Mouse (Mus musculus): Measurements from ENCODE around the gene Nova2. TPM values are rescaled to one million over a fixed set of nuclear protein-coding genes. Genes with fewer than 3 reads are reported as not detected.
A peak's percentile ranks its signal among the peaks of the same experiment; 100 is the strongest.

Gene Nova2
- polyA plus RNA-seq, 1 experiment from 2014 or later: 18.6 TPM

GRCm38 (mm10) chr7:18962171-18962792 lies 36.6 kb downstream of the Nova2 start:
- no peaks in the 10 kb centered on the region for H3K9me3 ChIP-seq
- H3K36me3 ChIP-seq: peaks cover 25% of the 10 kb centered on the region
- WGBS: 1% methylated on average over 17 of the region's 17 CpGs
- H3K4me1 ChIP-seq (replicated peaks): peaks cover 78% of the 10 kb centered on the region
- no peak for ATAC-seq
- H3K4me2 ChIP-seq (replicated peaks): peak overlapping the region; percentile 63
- H3K27ac ChIP-seq: peak overlapping the region; percentile 60
- H3K27me3 ChIP-seq: no peaks in the 10 kb centered on the region
- H3K4me3 ChIP-seq (replicated peaks): peak overlapping the region; percentile 34
- peak overlapping the region; percentile 56 for H3K9ac ChIP-seq (replicated peaks)

GRCm38 (mm10) chr7:18962795-18963194 lies 37.1 kb downstream of the Nova2 start:
- peak overlapping the region; percentile 60 for H3K27ac ChIP-seq
- peak overlapping the region; percentile 34 for H3K4me3 ChIP-seq (replicated peaks)
- H3K9ac ChIP-seq (replicated peaks): peak overlapping the region; percentile 56
- ATAC-seq: peak; percentile 16; the same call in 1 of the 2 replicates
- H3K4me1 ChIP-seq (replicated peaks): peaks cover 77% of the 10 kb centered on the region
- H3K4me2 ChIP-seq (replicated peaks): peak overlapping the region; percentile 63
- H3K36me3 ChIP-seq: peaks cover 20% of the 10 kb centered on the region
- H3K9me3 ChIP-seq: no peaks in the 10 kb centered on the region
- WGBS: 1% methylated on average over 20 of the region's 20 CpGs
- no peaks in the 10 kb centered on the region for H3K27me3 ChIP-seq

GRCm38 (mm10) chr7:18963294-18963843 lies 37.7 kb downstream of the Nova2 start:
- peak overlapping the region; percentile 63 for H3K4me2 ChIP-seq (replicated peaks)
- no peaks in the 10 kb centered on the region for H3K27me3 ChIP-seq
- peak overlapping the region; percentile 34 for H3K4me3 ChIP-seq (replicated peaks)
- no peak for ATAC-seq
- H3K9me3 ChIP-seq: no peaks in the 10 kb centered on the region
- peaks cover 73% of the 10 kb centered on the region for H3K4me1 ChIP-seq (replicated peaks)
- H3K36me3 ChIP-seq: peaks cover 15% of the 10 kb centered on the region
- 3% methylated on average over 19 of the region's 19 CpGs for WGBS
- H3K27ac ChIP-seq: no peak overlapping the region
- peak overlapping the region; percentile 37; the same call in 1 of the 2 replicates for H3K9ac ChIP-seq (replicated peaks)

- Histone ChIP-seq H3K27ac (0 out of 2 replicates have a peak overlapping the region, but pooled peaks have one; percentile 3), H3K27me3 (no peaks in the 10 kb centered on the region), H3K4me1 (replicated peaks) (peaks cover 56% of the 10 kb centered on the region), H3K4me2 (replicated peaks) (no peak overlapping the region), H3K9ac (replicated peaks) (no peak overlapping the region), H3K36me3 (peaks cover 6% of the 10 kb centered on the region; the same call in 1 of the 2 replicates), H3K9me3 (no peaks in the 10 kb centered on the region), H3K4me3 (replicated peaks) (no peak overlapping the region)
- no peak for ATAC-seq
- WGBS: 80% methylated on average over 5 of the region's 5 CpGs
Measured at GRCm38 (mm10) chr7:18965312-18965711, 39.6 kb downstream of the Nova2 start.

- peak; percentile 60 for ATAC-seq
- Histone ChIP-seq H3K4me3 (replicated peaks) (no peak overlapping the region), H3K4me2 (replicated peaks) (no peak overlapping the region), H3K27me3 (no peaks in the 10 kb centered on the region), H3K36me3 (0 out of 2 replicates have a peak, but pooled peaks cover 3% of the 10 kb centered on the region), H3K4me1 (replicated peaks) (peaks cover 33% of the 10 kb centered on the region), H3K27ac (no peak overlapping the region), H3K9ac (replicated peaks) (no peak overlapping the region), H3K9me3 (0 out of 2 replicates have a peak, but pooled peaks cover 4% of the 10 kb centered on the region)
- WGBS: 15% methylated on average over 8 of the region's 8 CpGs
Measured at GRCm38 (mm10) chr7:18967603-18968002, 41.9 kb downstream of the Nova2 start.

GRCm38 (mm10) chr7:18970956-18971355 lies 45.3 kb downstream of the Nova2 start:
- Histone ChIP-seq H3K9ac (replicated peaks) (no peak overlapping the region), H3K27ac (no peak overlapping the region), H3K36me3 (0 out of 2 replicates have a peak, but pooled peaks cover 2% of the 10 kb centered on the region), H3K9me3 (0 out of 2 replicates have a peak, but pooled peaks cover 4% of the 10 kb centered on the region), H3K4me2 (replicated peaks) (no peak overlapping the region), H3K27me3 (no peaks in the 10 kb centered on the region), H3K4me3 (replicated peaks) (no peak overlapping the region), H3K4me1 (replicated peaks) (peaks cover 5% of the 10 kb centered on the region; the same call in 1 of the 2 replicates)
- ATAC-seq: no peak
- 94% methylated on average over 3 of the region's 3 CpGs for WGBS

- Histone ChIP-seq H3K9me3 (no peaks in the 10 kb centered on the region), H3K9ac (replicated peaks) (no peak overlapping the region), H3K36me3 (no peaks in the 10 kb centered on the region), H3K27ac (no peak overlapping the region), H3K27me3 (no peaks in the 10 kb centered on the region), H3K4me2 (replicated peaks) (no peak overlapping the region), H3K4me1 (replicated peaks) (no peaks in the 10 kb centered on the region), H3K4me3 (replicated peaks) (no peak overlapping the region)
- 95% methylated on average over 9 of the region's 9 CpGs for WGBS
- ATAC-seq: no peak
Measured at GRCm38 (mm10) chr7:18978381-18978780, 52.7 kb downstream of the Nova2 start.

- peaks cover 9% of the 10 kb centered on the region for H3K4me1 ChIP-seq (replicated peaks)
- H3K27me3 ChIP-seq: no peaks in the 10 kb centered on the region
- no peak overlapping the region for H3K27ac ChIP-seq
- ATAC-seq: no peak
- 72% methylated on average over 2 of the region's 2 CpGs for WGBS
- no peaks in the 10 kb centered on the region for H3K9me3 ChIP-seq
- no peak overlapping the region for H3K4me3 ChIP-seq (replicated peaks)
- H3K36me3 ChIP-seq: no peaks in the 10 kb centered on the region
- no peak overlapping the region for H3K4me2 ChIP-seq (replicated peaks)
- H3K9ac ChIP-seq (replicated peaks): no peak overlapping the region
Measured at GRCm38 (mm10) chr7:18986503-18986902, 60.8 kb downstream of the Nova2 start.

GRCm38 (mm10) chr7:18987100-18987499 lies 61.4 kb downstream of the Nova2 start, which contains the start of gene Nanos2:
Nanos2 (plus strand) TSS chr7:18987400.
- WGBS: 69% methylated on average over 2 of the region's 2 CpGs
- Histone ChIP-seq H3K4me1 (replicated peaks) (peaks cover 15% of the 10 kb centered on the region), H3K36me3 (no peaks in the 10 kb centered on the region), H3K4me3 (replicated peaks) (no peak within 1 kb of the TSS), H3K27ac (no peak within 1 kb of the TSS), H3K27me3 (0 out of 2 replicates have a peak, but pooled peaks cover 4% of the 10 kb centered on the region), H3K9ac (replicated peaks) (no peak within 1 kb of the TSS), H3K9me3 (no peaks in the 10 kb centered on the region), H3K4me2 (replicated peaks) (no peak within 1 kb of the TSS)
- no peak for ATAC-seq

- no peak for ATAC-seq
- Histone ChIP-seq H3K9ac (replicated peaks) (no peak overlapping the region), H3K9me3 (no peaks in the 10 kb centered on the region), H3K4me2 (replicated peaks) (no peak overlapping the region), H3K27ac (no peak overlapping the region), H3K4me1 (replicated peaks) (peaks cover 22% of the 10 kb centered on the region), H3K36me3 (no peaks in the 10 kb centered on the region), H3K27me3 (peaks cover 10% of the 10 kb centered on the region), H3K4me3 (replicated peaks) (no peak overlapping the region)
- 75% methylated on average over 13 of the region's 13 CpGs for WGBS
Measured at GRCm38 (mm10) chr7:18987747-18988146, 62.1 kb downstream of the Nova2 start.

- H3K9ac ChIP-seq (replicated peaks): no peak overlapping the region
- no peak overlapping the region for H3K4me3 ChIP-seq (replicated peaks)
- H3K27ac ChIP-seq: no peak overlapping the region
- H3K9me3 ChIP-seq: no peaks in the 10 kb centered on the region
- H3K4me2 ChIP-seq (replicated peaks): no peak overlapping the region
- H3K4me1 ChIP-seq (replicated peaks): peaks cover 32% of the 10 kb centered on the region
- H3K36me3 ChIP-seq: no peaks in the 10 kb centered on the region; the same call in 1 of the 2 replicates
- no peak for ATAC-seq
- peaks cover 20% of the 10 kb centered on the region for H3K27me3 ChIP-seq
- 75% methylated on average over 6 of the region's 6 CpGs for WGBS
Measured at GRCm38 (mm10) chr7:18988780-18989179, 63.1 kb downstream of the Nova2 start.

- Histone ChIP-seq H3K27me3 (peaks cover 21% of the 10 kb centered on the region), H3K9me3 (no peaks in the 10 kb centered on the region), H3K36me3 (no peaks in the 10 kb centered on the region; the same call in 1 of the 2 replicates), H3K4me1 (replicated peaks) (peaks cover 42% of the 10 kb centered on the region), H3K4me2 (replicated peaks) (peak overlapping the region; percentile 82), H3K27ac (peak overlapping the region; percentile 92), H3K9ac (replicated peaks) (peak overlapping the region; percentile 56), H3K4me3 (replicated peaks) (peak overlapping the region; percentile 61)
- 4% methylated on average over 5 of the region's 5 CpGs for WGBS
- ATAC-seq: no peak; the same call in 1 of the 2 replicates
Measured at GRCm38 (mm10) chr7:18989995-18990394, 64.3 kb downstream of the Nova2 start.

Data from midbrain, embryonic 13.5 days (tissue).